Mouse (Mus musculus): Measurements from ENCODE around the gene Naaladl2. TPM values are rescaled to one million over a fixed set of nuclear protein-coding genes. Genes with fewer than 3 reads are reported as not detected.

Gene Naaladl2
- polyA plus RNA-seq, 1 experiment from 2014 or later = 3.3 TPM

DNA sequence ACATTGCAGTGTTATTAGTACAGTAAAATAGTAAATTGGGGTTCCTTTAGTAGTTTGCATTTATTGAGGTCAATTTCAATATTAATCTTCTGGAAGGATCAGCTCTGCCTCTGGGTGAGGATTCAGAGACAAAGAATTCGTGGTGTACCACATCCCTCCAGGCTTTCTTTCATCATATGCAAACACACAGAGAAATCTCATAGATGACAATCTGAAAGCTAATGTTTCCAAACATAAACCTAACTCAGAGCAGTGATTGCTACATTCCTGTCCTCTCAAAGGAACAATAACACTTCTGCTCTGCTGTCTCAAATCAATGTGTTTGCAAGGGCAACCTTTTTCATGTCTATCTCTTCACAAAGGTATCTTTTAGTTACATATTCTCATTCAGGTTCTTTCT lies 478.7 kb downstream of the Naaladl2 start:
- H3K27me3 ChIP-seq (replicated peaks; ENCODE audit: control insufficient read depth, insufficient read depth, low read length) = no peaks in the 10 kb centered on the region
- no peak overlapping the region for H3K4me3 ChIP-seq (ENCODE audit: low read length)
- no peaks in the 10 kb centered on the region for H3K9me3 ChIP-seq (ENCODE audit: control insufficient read depth, low read length)
- H3K4me1 ChIP-seq (ENCODE audit: control insufficient read depth, insufficient read depth, low read length) = no peaks in the 10 kb centered on the region
- no peak overlapping the region for H3K9ac ChIP-seq (ENCODE audit: low read depth, low read length)
- 77% methylated on average over 1 of the region's 1 CpGs for WGBS
- no peak for ATAC-seq
- H3K27ac ChIP-seq (ENCODE audit: low read length) = no peak overlapping the region
- no peaks in the 10 kb centered on the region for H3K36me3 ChIP-seq (ENCODE audit: control insufficient read depth, insufficient read depth, low read length)
- H3K4me2 ChIP-seq (ENCODE audit: low read depth, low read length) = no peak overlapping the region

DNA sequence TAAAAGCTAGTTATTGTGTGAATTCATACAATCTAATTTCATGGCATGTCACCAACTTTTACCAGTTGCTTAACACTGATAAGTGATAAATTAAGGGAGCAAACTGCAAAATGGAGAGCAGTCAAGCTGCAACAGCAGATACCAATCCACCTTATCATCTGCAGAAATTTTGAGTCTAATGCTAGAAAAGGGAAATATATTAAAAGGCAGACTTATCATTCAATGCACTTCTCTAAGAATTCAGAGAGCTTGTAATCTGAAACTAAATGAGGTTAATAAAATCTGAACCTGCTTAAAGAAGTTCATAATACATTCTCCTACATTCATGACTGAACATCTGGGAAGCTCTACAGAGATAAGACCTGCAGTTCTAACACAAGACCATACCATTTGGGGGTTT lies 480.3 kb downstream of the Naaladl2 start:
- H3K36me3 ChIP-seq (ENCODE audit: control insufficient read depth, insufficient read depth, low read length) = no peaks in the 10 kb centered on the region
- H3K27me3 ChIP-seq (replicated peaks; ENCODE audit: control insufficient read depth, insufficient read depth, low read length) = no peaks in the 10 kb centered on the region
- ATAC-seq = no peak
- no peak overlapping the region for H3K9ac ChIP-seq (ENCODE audit: low read depth, low read length)
- no peak overlapping the region for H3K27ac ChIP-seq (ENCODE audit: low read length)
- no peak overlapping the region for H3K4me2 ChIP-seq (ENCODE audit: low read depth, low read length)
- H3K4me1 ChIP-seq (ENCODE audit: control insufficient read depth, insufficient read depth, low read length) = no peaks in the 10 kb centered on the region
- no peak overlapping the region for H3K4me3 ChIP-seq (ENCODE audit: low read length)
- H3K9me3 ChIP-seq (ENCODE audit: control insufficient read depth, low read length) = no peaks in the 10 kb centered on the region

GRCm38 (mm10) chr3:24630032-24630431 lies 514.0 kb downstream of the Naaladl2 start:
- Histone ChIP-seq H3K9ac (ENCODE audit: low read depth, low read length) (no peak overlapping the region), H3K27ac (ENCODE audit: low read length) (no peak overlapping the region), H3K9me3 (ENCODE audit: control insufficient read depth, low read length) (no peaks in the 10 kb centered on the region), H3K4me2 (ENCODE audit: low read depth, low read length) (no peak overlapping the region), H3K4me1 (ENCODE audit: control insufficient read depth, insufficient read depth, low read length) (no peaks in the 10 kb centered on the region), H3K27me3 (replicated peaks; ENCODE audit: control insufficient read depth, insufficient read depth, low read length) (no peaks in the 10 kb centered on the region), H3K4me3 (ENCODE audit: low read length) (no peak overlapping the region), H3K36me3 (ENCODE audit: control insufficient read depth, insufficient read depth, low read length) (no peaks in the 10 kb centered on the region)
- peak; percentile 48; the same call in 1 of the 2 replicates for ATAC-seq
- 25% methylated on average over 1 of the region's 1 CpGs for WGBS

DNA sequence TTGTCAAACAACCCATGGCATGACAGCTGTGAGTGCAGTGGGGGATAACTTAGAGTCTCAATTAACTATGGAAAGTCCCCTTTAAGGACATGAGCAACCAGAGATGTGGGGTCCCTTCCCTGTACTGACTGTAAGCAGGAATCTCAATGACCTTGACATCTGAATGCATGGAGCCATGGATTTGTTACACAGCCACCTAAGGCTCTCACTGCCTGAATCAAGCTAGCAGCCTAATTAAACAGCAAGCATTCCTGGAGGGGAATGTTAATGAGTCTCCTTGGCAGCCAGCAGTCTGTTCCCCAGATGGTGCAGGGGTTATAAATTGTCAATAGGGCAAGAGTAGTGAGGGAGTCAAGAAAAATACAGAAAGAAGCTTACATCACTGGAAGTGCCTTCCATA lies 538.6 kb downstream of the Naaladl2 start:
- Histone ChIP-seq H3K4me1 (ENCODE audit: control insufficient read depth, insufficient read depth, low read length) (no peaks in the 10 kb centered on the region), H3K4me2 (ENCODE audit: low read depth, low read length) (no peak overlapping the region), H3K27ac (ENCODE audit: low read length) (no peak overlapping the region), H3K36me3 (ENCODE audit: control insufficient read depth, insufficient read depth, low read length) (no peaks in the 10 kb centered on the region), H3K4me3 (ENCODE audit: low read length) (no peak overlapping the region), H3K27me3 (replicated peaks; ENCODE audit: control insufficient read depth, insufficient read depth, low read length) (no peaks in the 10 kb centered on the region), H3K9ac (ENCODE audit: low read depth, low read length) (no peak overlapping the region), H3K9me3 (ENCODE audit: control insufficient read depth, low read length) (no peaks in the 10 kb centered on the region)
- ATAC-seq = no peak

GRCm38 (mm10) chr3:24604791-24605320 lies 539.2 kb downstream of the Naaladl2 start:
- Histone ChIP-seq H3K4me2 (ENCODE audit: low read depth, low read length) (no peak overlapping the region), H3K4me3 (ENCODE audit: low read length) (no peak overlapping the region), H3K4me1 (ENCODE audit: control insufficient read depth, insufficient read depth, low read length) (no peaks in the 10 kb centered on the region), H3K27ac (ENCODE audit: low read length) (no peak overlapping the region), H3K9ac (ENCODE audit: low read depth, low read length) (no peak overlapping the region), H3K27me3 (replicated peaks; ENCODE audit: control insufficient read depth, insufficient read depth, low read length) (no peaks in the 10 kb centered on the region), H3K9me3 (ENCODE audit: control insufficient read depth, low read length) (no peaks in the 10 kb centered on the region), H3K36me3 (ENCODE audit: control insufficient read depth, insufficient read depth, low read length) (no peaks in the 10 kb centered on the region)
- WGBS = 85% methylated on average over 3 of the region's 3 CpGs
- no peak for ATAC-seq

- Histone ChIP-seq H3K36me3 (ENCODE audit: control insufficient read depth, insufficient read depth, low read length) (no peaks in the 10 kb centered on the region), H3K4me2 (ENCODE audit: low read depth, low read length) (no peak overlapping the region), H3K9ac (ENCODE audit: low read depth, low read length) (no peak overlapping the region), H3K4me3 (ENCODE audit: low read length) (no peak overlapping the region), H3K27me3 (replicated peaks; ENCODE audit: control insufficient read depth, insufficient read depth, low read length) (no peaks in the 10 kb centered on the region), H3K4me1 (ENCODE audit: control insufficient read depth, insufficient read depth, low read length) (no peaks in the 10 kb centered on the region), H3K27ac (ENCODE audit: low read length) (no peak overlapping the region), H3K9me3 (ENCODE audit: control insufficient read depth, low read length) (no peaks in the 10 kb centered on the region)
- 71% methylated on average over 2 of the region's 2 CpGs for WGBS
- no peak for ATAC-seq
Measured at GRCm38 (mm10) chr3:24595447-24595846, 548.6 kb downstream of the Naaladl2 start.

GRCm38 (mm10) chr3:24556617-24557016 lies 587.4 kb downstream of the Naaladl2 start:
- no peak for ATAC-seq

GRCm38 (mm10) chr3:24553701-24554100 lies 590.4 kb downstream of the Naaladl2 start:
- Histone ChIP-seq H3K27me3 (replicated peaks; ENCODE audit: control insufficient read depth, insufficient read depth, low read length) (no peaks in the 10 kb centered on the region), H3K27ac (ENCODE audit: low read length) (no peak overlapping the region), H3K4me3 (ENCODE audit: low read length) (no peak overlapping the region), H3K36me3 (ENCODE audit: control insufficient read depth, insufficient read depth, low read length) (no peaks in the 10 kb centered on the region), H3K4me1 (ENCODE audit: control insufficient read depth, insufficient read depth, low read length) (no peaks in the 10 kb centered on the region), H3K9me3 (ENCODE audit: control insufficient read depth, low read length) (no peaks in the 10 kb centered on the region), H3K4me2 (ENCODE audit: low read depth, low read length) (no peak overlapping the region), H3K9ac (ENCODE audit: low read depth, low read length) (no peak overlapping the region)
- WGBS = 76% methylated on average over 5 of the region's 5 CpGs
- no peak for ATAC-seq

More at GRCm38 (mm10) chr3:24556617-24557016, 587.4 kb downstream of the Naaladl2 start:
- no peaks in the 10 kb centered on the region for H3K27me3 ChIP-seq (replicated peaks; ENCODE audit: control insufficient read depth, insufficient read depth, low read length)
- H3K9me3 ChIP-seq (ENCODE audit: control insufficient read depth, low read length) = no peaks in the 10 kb centered on the region
- H3K4me1 ChIP-seq (ENCODE audit: control insufficient read depth, insufficient read depth, low read length) = no peaks in the 10 kb centered on the region
- no peak overlapping the region for H3K9ac ChIP-seq (ENCODE audit: low read depth, low read length)
- H3K4me2 ChIP-seq (ENCODE audit: low read depth, low read length) = no peak overlapping the region
- no peaks in the 10 kb centered on the region for H3K36me3 ChIP-seq (ENCODE audit: control insufficient read depth, insufficient read depth, low read length)
- no peak overlapping the region for H3K27ac ChIP-seq (ENCODE audit: low read length)
- WGBS = 89% methylated on average over 1 of the region's 1 CpGs
- no peak overlapping the region for H3K4me3 ChIP-seq (ENCODE audit: low read length)

DNA sequence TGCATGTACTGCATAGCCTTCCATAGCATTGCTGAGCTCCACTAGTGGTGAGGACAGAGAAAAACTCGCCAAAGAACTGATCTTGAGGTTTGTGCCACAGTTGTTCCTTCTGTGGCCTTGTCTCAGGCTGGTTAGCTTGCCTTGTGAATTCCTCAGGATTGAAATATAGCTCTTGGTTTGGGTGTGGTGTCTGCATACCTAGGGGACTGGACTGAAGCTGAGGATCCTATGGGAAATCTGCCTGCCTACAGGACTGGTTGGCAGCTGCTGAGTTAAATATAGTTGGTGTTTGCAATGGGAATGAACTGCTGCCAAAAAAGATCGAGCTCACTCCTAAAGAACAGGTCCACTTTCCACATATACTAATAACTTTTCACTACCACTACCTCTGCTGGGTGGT lies 591.4 kb downstream of the Naaladl2 start:
- Histone ChIP-seq H3K4me2 (ENCODE audit: low read depth, low read length) (no peak overlapping the region), H3K4me1 (ENCODE audit: control insufficient read depth, insufficient read depth, low read length) (no peaks in the 10 kb centered on the region), H3K27ac (ENCODE audit: low read length) (no peak overlapping the region), H3K9me3 (ENCODE audit: control insufficient read depth, low read length) (no peaks in the 10 kb centered on the region), H3K36me3 (ENCODE audit: control insufficient read depth, insufficient read depth, low read length) (no peaks in the 10 kb centered on the region), H3K9ac (ENCODE audit: low read depth, low read length) (no peak overlapping the region), H3K4me3 (ENCODE audit: low read length) (no peak overlapping the region), H3K27me3 (replicated peaks; ENCODE audit: control insufficient read depth, insufficient read depth, low read length) (no peaks in the 10 kb centered on the region)
- 76% methylated on average over 2 of the region's 2 CpGs for WGBS
- no peak for ATAC-seq

DNA sequence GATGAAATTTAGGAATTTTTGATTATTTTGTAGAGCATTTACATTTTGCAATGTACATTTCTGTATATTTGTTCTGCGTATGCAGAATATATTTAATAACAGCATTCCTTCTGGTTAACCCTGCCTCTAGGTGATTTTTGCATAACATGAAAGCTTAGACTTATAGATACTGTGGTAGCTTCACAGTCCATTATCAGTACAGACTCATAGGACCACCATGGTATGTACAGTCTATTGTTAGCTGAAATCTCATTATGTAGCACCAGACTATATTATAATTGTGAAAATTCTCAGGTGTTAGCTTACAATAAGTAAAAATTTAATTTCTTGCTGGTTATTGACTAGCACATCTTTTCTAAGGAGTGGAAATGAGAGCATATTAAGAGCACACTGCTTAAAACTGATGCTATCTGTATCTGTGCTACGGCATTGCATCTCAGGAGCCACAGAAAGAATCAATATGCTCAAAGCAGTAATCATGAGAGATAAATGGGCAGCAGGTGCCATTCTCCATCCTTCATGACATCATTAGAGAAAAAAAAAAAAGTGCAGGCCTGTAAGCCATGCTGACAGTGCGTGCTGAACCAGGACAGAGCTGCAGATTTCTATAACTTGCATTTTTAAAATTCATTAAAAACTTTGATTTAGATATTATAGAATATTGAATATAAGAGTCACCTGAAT lies 610.1 kb downstream of the Naaladl2 start:
- Histone ChIP-seq H3K27me3 (replicated peaks; ENCODE audit: control insufficient read depth, insufficient read depth, low read length) (no peaks in the 10 kb centered on the region), H3K4me1 (ENCODE audit: control insufficient read depth, insufficient read depth, low read length) (no peaks in the 10 kb centered on the region), H3K36me3 (ENCODE audit: control insufficient read depth, insufficient read depth, low read length) (no peaks in the 10 kb centered on the region), H3K9me3 (ENCODE audit: control insufficient read depth, low read length) (no peaks in the 10 kb centered on the region), H3K27ac (ENCODE audit: low read length) (no peak overlapping the region), H3K4me3 (ENCODE audit: low read length) (no peak overlapping the region), H3K4me2 (ENCODE audit: low read depth, low read length) (no peak overlapping the region), H3K9ac (ENCODE audit: low read depth, low read length) (no peak overlapping the region)
- no peak for ATAC-seq
- WGBS = 90% methylated on average over 3 of the region's 3 CpGs
